ENCODE assay signal across 9 mouse cellular contexts in the genomic region with DNA sequence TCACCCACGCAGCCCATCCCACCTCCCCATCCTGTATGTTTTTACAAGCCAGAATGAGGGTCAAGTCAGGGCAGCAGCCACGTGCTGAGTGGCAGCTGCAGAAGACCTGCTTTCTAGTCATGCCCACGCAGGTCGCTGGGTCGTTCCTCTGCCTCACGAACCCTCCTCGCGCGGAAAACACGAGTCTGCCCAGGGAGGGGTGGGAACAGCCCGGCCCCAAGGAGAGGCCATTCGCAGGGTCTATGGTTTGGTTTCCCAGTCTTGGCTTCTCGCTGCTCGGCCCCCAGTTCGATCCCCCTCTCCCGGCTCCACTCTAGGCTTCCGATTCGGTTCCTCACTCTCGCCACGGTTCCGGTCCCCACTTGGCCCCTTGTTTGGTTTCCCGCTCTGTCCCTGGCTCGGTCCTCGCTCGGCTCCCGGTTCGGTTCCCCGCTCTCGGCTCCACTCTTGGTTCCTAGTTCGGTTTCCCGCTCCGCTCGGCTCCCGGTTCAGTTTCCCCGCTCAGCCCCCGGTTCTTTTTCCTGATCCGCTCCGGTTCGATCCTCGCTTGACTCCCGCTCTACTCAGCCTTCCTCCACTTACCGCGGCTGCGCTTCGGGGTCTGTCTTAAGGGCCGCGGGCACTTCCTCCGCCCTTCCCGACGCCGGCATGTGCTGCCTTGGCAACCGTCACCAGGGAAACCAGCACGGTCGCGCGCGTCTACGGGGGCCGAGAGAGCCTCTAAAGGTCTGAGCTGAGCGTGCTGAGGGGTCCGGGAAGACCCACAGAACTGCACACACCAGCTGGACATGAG. TPM values are rescaled to one million over a fixed set of nuclear protein-coding genes. Genes with fewer than 3 reads are reported as not detected.
DNase-seq lines count a peak whose midpoint lies in the region; ATAC-seq lines count a peak whose summit lies in the region.
"Had no signal": no experiment of that assay in that cellular context is flagged by ENCODE, and none has a peak within 500 bp of the region (broad histone marks: within the 10 kb centered on the region; RNA-seq: fewer than 3 reads in every experiment).

TSS of gene Ccdc13 (minus strand) at position 633 of the 793 bp plus-strand sequence.

- WGBS in forebrain, embryonic 10.5 days: 5% methylated on average over 61 of the region's 61 CpGs
- WGBS in liver, embryonic 16.5 days (ENCODE audit: insufficient replicate concordance): 5% methylated on average over 61 of the region's 61 CpGs
- WGBS in neural tube, embryonic 12.5 days: 4% methylated on average over 61 of the region's 61 CpGs

- ATAC-seq in liver, embryonic 16.5 days (ENCODE audit: low read depth): peak; percentile 24; the same call in 1 of the 2 replicates
- peak; percentile 94 for ATAC-seq in neural tube, embryonic 12.5 days (ENCODE audit: low FRiP score, low read depth)

- H3K27ac ChIP-seq in forebrain, embryonic 10.5 days: peak within 1 kb of the TSS; percentile 85
- no peak within 1 kb of the TSS for H3K27ac ChIP-seq in liver, embryonic 16.5 days (ENCODE audit: low read length)
- no peak within 1 kb of the TSS for H3K27ac ChIP-seq in neural tube, embryonic 12.5 days

- H3K27me3 ChIP-seq in forebrain, embryonic 10.5 days (ENCODE audit: poor library complexity, severe bottlenecking): peaks cover 19% of the 10 kb centered on the region; the same call in 1 of the 2 replicates
- H3K27me3 ChIP-seq in liver, embryonic 16.5 days (ENCODE audit: control insufficient read depth, insufficient read depth, low read depth, low read length): peaks cover 8% of the 10 kb centered on the region
- H3K27me3 ChIP-seq in neural tube, embryonic 12.5 days (replicated peaks): no peaks in the 10 kb centered on the region
- H3K27me3 ChIP-seq: CH12.LX had no signal

- H3K9ac ChIP-seq in liver, embryonic 16.5 days (ENCODE audit: low read depth, low read length): peak within 1 kb of the TSS; percentile 7; the same call in 1 of the 2 replicates
- peak within 1 kb of the TSS; percentile 59 for H3K9ac ChIP-seq in neural tube, embryonic 12.5 days

- H3K4me3 ChIP-seq in forebrain, embryonic 10.5 days: peak within 1 kb of the TSS; percentile 69
- peak within 1 kb of the TSS; percentile 44 for H3K4me3 ChIP-seq in liver, embryonic 16.5 days (ENCODE audit: low read depth, low read length)
- peak within 1 kb of the TSS; percentile 49 for H3K4me3 ChIP-seq in neural tube, embryonic 12.5 days

- DNase-seq in cerebellum, postnatal 4 days (ENCODE audit: low spot score in 2 of 2): peak; percentile 85
- no peak for DNase-seq in cerebellum, adult 9-10 months
- DNase-seq in forebrain, embryonic 10.5 days (ENCODE audit: extremely low spot score, low spot score): peak; percentile 91
- DNase-seq in heart, postnatal 10 days: peak; percentile 75 to 85
- DNase-seq in kidney, postnatal 4 days: peak; percentile 92
- peak; percentile 87 for DNase-seq in testis, postnatal 14 days (ENCODE audit: low spot score)

- intact Hi-C loops in heart, postnatal 10 days (cut with DNase I): no loop called here

- H3K9me3 ChIP-seq in forebrain, embryonic 10.5 days: peaks cover 12% of the 10 kb centered on the region
- H3K9me3 ChIP-seq in liver, embryonic 16.5 days (replicated peaks; ENCODE audit: control insufficient read depth, low read length): no peaks in the 10 kb centered on the region
- 0 out of 2 replicates have a peak, but pooled peaks cover 3% of the 10 kb centered on the region for H3K9me3 ChIP-seq in neural tube, embryonic 12.5 days

- peaks cover 3% of the 10 kb centered on the region; the same call in 1 of the 2 replicates for H3K36me3 ChIP-seq in forebrain, embryonic 10.5 days (replicated peaks)
- no peaks in the 10 kb centered on the region for H3K36me3 ChIP-seq in liver, embryonic 16.5 days (ENCODE audit: control insufficient read depth, insufficient read depth)
- no peaks in the 10 kb centered on the region for H3K36me3 ChIP-seq in neural tube, embryonic 12.5 days

- peaks cover 13% of the 10 kb centered on the region for H3K4me1 ChIP-seq in forebrain, embryonic 10.5 days
- no peaks in the 10 kb centered on the region for H3K4me1 ChIP-seq in liver, embryonic 16.5 days (ENCODE audit: control insufficient read depth, low read depth, low read length)
- peaks cover 12% of the 10 kb centered on the region for H3K4me1 ChIP-seq in neural tube, embryonic 12.5 days

- peak within 1 kb of the TSS; percentile 60 for H3K4me2 ChIP-seq in liver, embryonic 16.5 days (ENCODE audit: low read depth, low read length)
- H3K4me2 ChIP-seq in neural tube, embryonic 12.5 days (replicated peaks): peak within 1 kb of the TSS; percentile 75

RNA-seq across cellular contexts. Expression of gene Ccdc13, which starts in this region (rescaled TPM):
- polyA plus RNA-seq in forebrain, embryonic 10.5 days (2016; fragmentation: Nextera tagmentation; extraction: Ambion mirVana): 2.6 and 2.7 TPM in 2 replicates
- not detected for total RNA-seq in heart, postnatal 10 days (2021)
- 0.07 TPM in 1 of 2 replicates, not detected in the other for polyA plus RNA-seq in liver, embryonic 16.5 days (2015; fragmentation: Nextera tagmentation; extraction: Ambion mirVana)
- polyA plus RNA-seq in neural tube, embryonic 12.5 days (2016; fragmentation: Nextera tagmentation; extraction: Ambion mirVana): 4.0 and 4.8 TPM in 2 replicates

Comparison
In these comparisons a context has a peak if more than half of its experiments do, and no peak if none do; other contexts are left out.
1. Peak in DNase-seq in heart, postnatal 10 days; RNA of the gene not detected or under 1 TPM.
2. Peak in ATAC-seq, H3K4me3 ChIP-seq, H3K9ac ChIP-seq and H3K4me2 ChIP-seq in liver, embryonic 16.5 days; RNA of the gene not detected or under 1 TPM.